Mouse (Mus musculus): ENCODE measurements around the gene Shld2. TPM values are rescaled to one million over a fixed set of nuclear protein-coding genes. Genes with fewer than 3 reads are reported as not detected.
A peak's percentile ranks its signal among the peaks of the same experiment; 100 is the strongest.
"Not testable (repeated sequence)": the region's sequence is repeated elsewhere in the genome, so short reads cannot be mapped to it uniquely, and the experiment has no call there.

Shld2 gene
- polyA plus RNA-seq, 1 experiment from 2014 or later, result 8.3 TPM

- ATAC-seq (ENCODE audit: low read depth); H3K9me3 ChIP-seq (replicated peaks; ENCODE audit: control insufficient read depth, low read length); H3K27me3 ChIP-seq (ENCODE audit: control insufficient read depth, insufficient read depth, low read depth, low read length); H3K27ac ChIP-seq (ENCODE audit: low read length); H3K36me3 ChIP-seq (ENCODE audit: control insufficient read depth, insufficient read depth); H3K9ac ChIP-seq (ENCODE audit: low read depth, low read length): not testable (repeated sequence)
- WGBS (ENCODE audit: insufficient replicate concordance), result 48% methylated on average over 8 of the region's 8 CpGs
- Histone ChIP-seq H3K4me3 (ENCODE audit: low read depth, low read length) (peak overlapping the region; percentile 82), H3K4me1 (ENCODE audit: control insufficient read depth, low read depth, low read length) (peaks cover 11% of the 10 kb centered on the region), H3K4me2 (ENCODE audit: low read depth, low read length) (peak overlapping the region; percentile 39)
Measured at GRCm38 (mm10) chr14:34314383-34314782, 4.1 kb upstream of the Shld2 start.

GRCm38 (mm10) chr14:34313612-34314011, 3.3 kb upstream of the Shld2 start:
- WGBS (ENCODE audit: insufficient replicate concordance), result 48% methylated on average over 3 of the region's 3 CpGs
- no peak overlapping the region for H3K27ac ChIP-seq (ENCODE audit: low read length)
- peak overlapping the region; percentile 39; the same call in 1 of the 2 replicates for H3K4me2 ChIP-seq (ENCODE audit: low read depth, low read length)
- peak overlapping the region; percentile 82 for H3K4me3 ChIP-seq (ENCODE audit: low read depth, low read length)
- peaks cover 13% of the 10 kb centered on the region for H3K4me1 ChIP-seq (ENCODE audit: control insufficient read depth, low read depth, low read length)
- no peak for ATAC-seq (ENCODE audit: low read depth)
- no peaks in the 10 kb centered on the region for H3K27me3 ChIP-seq (ENCODE audit: control insufficient read depth, insufficient read depth, low read depth, low read length)
- no peaks in the 10 kb centered on the region for H3K36me3 ChIP-seq (ENCODE audit: control insufficient read depth, insufficient read depth)
- H3K9me3 ChIP-seq (replicated peaks; ENCODE audit: control insufficient read depth, low read length), result no peaks in the 10 kb centered on the region
- H3K9ac ChIP-seq (ENCODE audit: low read depth, low read length), result no peak overlapping the region

DNA sequence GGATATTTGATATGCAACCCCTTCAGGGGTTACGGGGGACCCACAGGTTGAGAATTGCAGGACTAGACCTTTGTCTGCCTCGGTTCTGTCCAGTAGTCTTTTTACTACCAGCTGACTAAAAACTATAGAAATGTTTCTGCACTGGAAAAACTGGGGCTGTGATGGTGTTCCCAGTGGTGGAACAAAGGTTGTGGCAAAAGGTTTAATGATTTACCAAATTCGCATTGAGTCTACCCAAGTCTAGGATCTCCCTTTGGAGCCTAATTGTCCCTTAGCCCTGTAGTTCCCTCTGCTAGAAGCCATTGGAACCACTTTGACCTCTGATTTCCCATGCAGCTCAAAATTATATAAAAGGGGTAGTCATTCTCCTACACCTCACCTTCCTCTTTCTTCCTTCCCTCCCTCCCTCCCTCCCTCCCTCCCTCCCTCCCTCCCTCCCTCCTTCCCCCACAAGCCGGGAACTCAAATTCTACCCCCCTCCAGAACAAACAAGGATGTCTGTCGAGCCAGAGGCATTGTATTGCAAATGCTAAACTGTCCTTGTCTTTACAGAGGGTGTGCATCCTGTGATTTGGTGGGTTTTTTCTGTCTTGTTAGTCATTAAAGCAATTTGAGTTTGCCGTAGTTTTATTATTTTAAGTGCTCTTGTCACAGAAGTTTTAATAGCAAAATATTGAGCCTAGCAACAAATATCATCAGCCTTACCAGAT, 2.2 kb upstream of the Shld2 start:
- no peak for ATAC-seq (ENCODE audit: low read depth)
- H3K9me3 ChIP-seq (replicated peaks; ENCODE audit: control insufficient read depth, low read length), result no peaks in the 10 kb centered on the region

DNA sequence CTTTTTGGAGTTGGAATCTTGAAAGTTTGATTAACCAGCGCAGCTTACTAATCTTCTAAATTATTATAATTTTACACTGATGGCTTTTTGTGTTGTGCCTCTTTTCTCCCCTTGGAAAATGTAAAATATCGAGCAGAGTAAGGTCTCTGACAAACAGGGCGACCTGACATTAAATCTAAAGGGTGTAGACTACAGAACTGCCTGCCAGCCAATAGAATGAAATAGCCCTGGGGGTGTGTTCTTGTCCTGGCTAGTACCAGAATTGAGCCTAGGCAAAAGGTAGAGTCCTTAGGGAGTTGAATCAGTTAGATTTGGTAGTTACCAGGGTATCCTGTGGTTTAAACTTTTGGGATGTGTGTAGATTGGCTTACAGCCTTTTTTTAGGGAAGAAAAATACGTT, 1.4 kb upstream of the Shld2 start:
- H3K4me2 ChIP-seq (ENCODE audit: low read depth, low read length), result peak overlapping the region; percentile 96
- no peak for ATAC-seq (ENCODE audit: low read depth)
- peak overlapping the region; percentile 78 for H3K9ac ChIP-seq (ENCODE audit: low read depth, low read length)
- H3K4me1 ChIP-seq (ENCODE audit: control insufficient read depth, low read depth, low read length), result peaks cover 13% of the 10 kb centered on the region
- no peaks in the 10 kb centered on the region for H3K9me3 ChIP-seq (replicated peaks; ENCODE audit: control insufficient read depth, low read length)
- peak overlapping the region; percentile 53; the same call in 1 of the 2 replicates for H3K27ac ChIP-seq (ENCODE audit: low read length)
- no peaks in the 10 kb centered on the region for H3K36me3 ChIP-seq (ENCODE audit: control insufficient read depth, insufficient read depth)
- no peaks in the 10 kb centered on the region for H3K27me3 ChIP-seq (ENCODE audit: control insufficient read depth, insufficient read depth, low read depth, low read length)
- peak overlapping the region; percentile 82 for H3K4me3 ChIP-seq (ENCODE audit: low read depth, low read length)
- under 1% methylated on average over 4 of the region's 4 CpGs for WGBS (ENCODE audit: insufficient replicate concordance)

More for the DNA sequence above, 2.2 kb upstream of the Shld2 start:
- peak overlapping the region; percentile 82 for H3K4me3 ChIP-seq (ENCODE audit: low read depth, low read length)
- 17% methylated on average over 6 of the region's 6 CpGs for WGBS (ENCODE audit: insufficient replicate concordance)
- no peak overlapping the region for H3K27ac ChIP-seq (ENCODE audit: low read length)
- H3K9ac ChIP-seq (ENCODE audit: low read depth, low read length), result no peak overlapping the region
- peak overlapping the region; percentile 96 for H3K4me2 ChIP-seq (ENCODE audit: low read depth, low read length)
- no peaks in the 10 kb centered on the region for H3K36me3 ChIP-seq (ENCODE audit: control insufficient read depth, insufficient read depth)
- H3K4me1 ChIP-seq (ENCODE audit: control insufficient read depth, low read depth, low read length), result peaks cover 13% of the 10 kb centered on the region
- H3K27me3 ChIP-seq (ENCODE audit: control insufficient read depth, insufficient read depth, low read depth, low read length), result no peaks in the 10 kb centered on the region

GRCm38 (mm10) chr14:34311021-34311631, 833 bp upstream of the Shld2 start:
- Histone ChIP-seq H3K9me3 (replicated peaks; ENCODE audit: control insufficient read depth, low read length) (no peaks in the 10 kb centered on the region), H3K4me3 (ENCODE audit: low read depth, low read length) (peak overlapping the region; percentile 82)
- under 1% methylated on average over 47 of the region's 47 CpGs for WGBS (ENCODE audit: insufficient replicate concordance)

GRCm38 (mm10) chr14:34309907-34310233, 423 bp downstream of the Shld2 start:
- no peaks in the 10 kb centered on the region for H3K36me3 ChIP-seq (ENCODE audit: control insufficient read depth, insufficient read depth)
- H3K4me3 ChIP-seq (ENCODE audit: low read depth, low read length), result peak overlapping the region; percentile 82
- ATAC-seq (ENCODE audit: low read depth), result no peak
- H3K4me2 ChIP-seq (ENCODE audit: low read depth, low read length), result peak overlapping the region; percentile 96
- no peaks in the 10 kb centered on the region for H3K27me3 ChIP-seq (ENCODE audit: control insufficient read depth, insufficient read depth, low read depth, low read length)
- peaks cover 13% of the 10 kb centered on the region for H3K4me1 ChIP-seq (ENCODE audit: control insufficient read depth, low read depth, low read length)
- H3K9ac ChIP-seq (ENCODE audit: low read depth, low read length), result peak overlapping the region; percentile 67
- H3K27ac ChIP-seq (ENCODE audit: low read length), result peak overlapping the region; percentile 79
- H3K9me3 ChIP-seq (replicated peaks; ENCODE audit: control insufficient read depth, low read length), result no peaks in the 10 kb centered on the region
- 3% methylated on average over 5 of the region's 5 CpGs for WGBS (ENCODE audit: insufficient replicate concordance)

More at GRCm38 (mm10) chr14:34311021-34311631, 833 bp upstream of the Shld2 start:
- Histone ChIP-seq H3K4me2 (ENCODE audit: low read depth, low read length) (peak overlapping the region; percentile 96), H3K27ac (ENCODE audit: low read length) (peak overlapping the region; percentile 79), H3K27me3 (ENCODE audit: control insufficient read depth, insufficient read depth, low read depth, low read length) (no peaks in the 10 kb centered on the region), H3K36me3 (ENCODE audit: control insufficient read depth, insufficient read depth) (no peaks in the 10 kb centered on the region), H3K9ac (ENCODE audit: low read depth, low read length) (peak overlapping the region; percentile 78), H3K4me1 (ENCODE audit: control insufficient read depth, low read depth, low read length) (peaks cover 13% of the 10 kb centered on the region)
- ATAC-seq (ENCODE audit: low read depth), result no peak

DNA sequence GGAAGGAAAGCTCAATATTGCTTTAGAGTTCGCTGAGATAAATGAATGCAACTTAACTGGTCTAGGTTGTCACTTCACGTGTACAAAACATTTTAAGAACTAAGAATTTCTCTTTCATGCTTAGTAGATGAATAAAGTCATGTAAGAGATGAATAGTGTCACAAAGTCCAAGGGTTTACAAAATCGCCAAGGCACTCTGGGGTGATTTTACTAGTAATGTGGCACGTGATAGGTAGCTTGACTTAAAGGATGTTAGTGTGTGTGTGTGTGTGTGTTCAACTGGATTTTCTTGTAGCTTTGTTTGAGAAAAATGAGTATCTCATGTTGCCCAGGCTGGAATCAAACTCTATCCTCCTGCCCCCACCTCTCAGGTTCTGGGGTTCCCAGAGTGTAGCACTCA, 1.0 kb downstream of the Shld2 start:
- no peaks in the 10 kb centered on the region for H3K9me3 ChIP-seq (replicated peaks; ENCODE audit: control insufficient read depth, low read length)
- no peak overlapping the region for H3K27ac ChIP-seq (ENCODE audit: low read length)
- no peaks in the 10 kb centered on the region for H3K27me3 ChIP-seq (ENCODE audit: control insufficient read depth, insufficient read depth, low read depth, low read length)
- H3K4me1 ChIP-seq (ENCODE audit: control insufficient read depth, low read depth, low read length), result peaks cover 13% of the 10 kb centered on the region
- peak overlapping the region; percentile 82; the same call in 1 of the 2 replicates for H3K4me3 ChIP-seq (ENCODE audit: low read depth, low read length)
- no peak for ATAC-seq (ENCODE audit: low read depth)
- H3K9ac ChIP-seq (ENCODE audit: low read depth, low read length), result no peak overlapping the region
- H3K4me2 ChIP-seq (ENCODE audit: low read depth, low read length), result peak overlapping the region; percentile 96
- WGBS (ENCODE audit: insufficient replicate concordance), result 67% methylated on average over 4 of the region's 4 CpGs
- no peaks in the 10 kb centered on the region for H3K36me3 ChIP-seq (ENCODE audit: control insufficient read depth, insufficient read depth)

- WGBS (ENCODE audit: insufficient replicate concordance), result 33% methylated on average over 5 of the region's 5 CpGs
- Histone ChIP-seq H3K27ac (ENCODE audit: low read length) (no peak overlapping the region), H3K4me1 (ENCODE audit: control insufficient read depth, low read depth, low read length) (no peaks in the 10 kb centered on the region; the same call in 1 of the 2 replicates), H3K36me3 (ENCODE audit: control insufficient read depth, insufficient read depth) (no peaks in the 10 kb centered on the region), H3K9ac (ENCODE audit: low read depth, low read length) (no peak overlapping the region), H3K4me2 (ENCODE audit: low read depth, low read length) (no peak overlapping the region), H3K27me3 (ENCODE audit: control insufficient read depth, insufficient read depth, low read depth, low read length) (no peaks in the 10 kb centered on the region), H3K4me3 (ENCODE audit: low read depth, low read length) (no peak overlapping the region), H3K9me3 (replicated peaks; ENCODE audit: control insufficient read depth, low read length) (no peaks in the 10 kb centered on the region)
- no peak; the same call in 1 of the 2 replicates for ATAC-seq (ENCODE audit: low read depth)
Measured at GRCm38 (mm10) chr14:34303265-34303680, 7.0 kb downstream of the Shld2 start.

GRCm38 (mm10) chr14:34302681-34303242, 7.5 kb downstream of the Shld2 start:
- Histone ChIP-seq H3K4me2 (ENCODE audit: low read depth, low read length) (no peak overlapping the region), H3K27ac (ENCODE audit: low read length) (no peak overlapping the region), H3K9me3 (replicated peaks; ENCODE audit: control insufficient read depth, low read length) (no peaks in the 10 kb centered on the region), H3K4me1 (ENCODE audit: control insufficient read depth, low read depth, low read length) (peaks cover under 1% of the 10 kb centered on the region), H3K36me3 (ENCODE audit: control insufficient read depth, insufficient read depth) (no peaks in the 10 kb centered on the region), H3K4me3 (ENCODE audit: low read depth, low read length) (no peak overlapping the region), H3K9ac (ENCODE audit: low read depth, low read length) (no peak overlapping the region), H3K27me3 (ENCODE audit: control insufficient read depth, insufficient read depth, low read depth, low read length) (no peaks in the 10 kb centered on the region)
- 63% methylated on average over 5 of the region's 5 CpGs for WGBS (ENCODE audit: insufficient replicate concordance)
- no peak for ATAC-seq (ENCODE audit: low read depth)

Data from liver, embryonic 16.5 days (tissue).